Mouse (Mus musculus) natural killer cell, adult 2 months (primary cell): ENCODE data around the gene Tas1r1.
"Not testable (repeated sequence)": the region's sequence is repeated elsewhere in the genome, so short reads cannot be mapped to it uniquely, and the experiment has no call there.

Source experiments
- DNase-seq, 2 experiments: peaks; one replicate each; pipeline ENCODE4 v3.0.0; 2022; ENCODE audit warnings: low spot score in 2 of 2

The Tas1r1 gene

GRCm38 (mm10) chr4:152044609-152045008 is 6.2 kb upstream of the Tas1r1 start:
- DNase-seq, result no peak

- DNase-seq, result no peak
Measured at GRCm38 (mm10) chr4:152043171-152043570, 4.8 kb upstream of the Tas1r1 start.

- peak in 1 of 2 experiments; percentile 18 for DNase-seq
Measured at GRCm38 (mm10) chr4:152041924-152042641, 3.7 kb upstream of the Tas1r1 start.

GRCm38 (mm10) chr4:152039831-152040310 is 1.5 kb upstream of the Tas1r1 start:
- DNase-seq, result no peak

- peak; percentile 91 to 94 for DNase-seq
Measured at GRCm38 (mm10) chr4:152038985-152039830, 840 bp upstream of the Tas1r1 start, which contains the start of gene Nol9. Gene Nol9, plus strand, starts transcription at chr4:152039321.

- not testable (repeated sequence) for DNase-seq
Measured at GRCm38 (mm10) chr4:152036464-152036863, 1.9 kb downstream of the Tas1r1 start.

- no peak for DNase-seq
Measured at GRCm38 (mm10) chr4:152032922-152033321, 5.4 kb downstream of the Tas1r1 start.

GRCm38 (mm10) chr4:152029997-152030396 is 8.4 kb downstream of the Tas1r1 start:
- DNase-seq, result no peak

GRCm38 (mm10) chr4:152029087-152029486 is 9.3 kb downstream of the Tas1r1 start:
- DNase-seq, result peak in 1 of 2 experiments; percentile 26

GRCm38 (mm10) chr4:152028456-152028855 is 9.9 kb downstream of the Tas1r1 start:
- DNase-seq, result no peak

- peak; percentile 90 to 91 for DNase-seq
Measured at GRCm38 (mm10) chr4:152027524-152027923, 10.8 kb downstream of the Tas1r1 start, which contains the start of gene Zbtb48. Gene Zbtb48, minus strand, starts transcription at chr4:152027671.

GRCm38 (mm10) chr4:152026751-152027508 is 11.4 kb downstream of the Tas1r1 start:
- no peak for DNase-seq

GRCm38 (mm10) chr4:152024525-152024924 is 13.8 kb downstream of the Tas1r1 start:
- DNase-seq, result no peak

GRCm38 (mm10) chr4:152022506-152022905 is 15.9 kb downstream of the Tas1r1 start:
- DNase-seq, result no peak

GRCm38 (mm10) chr4:152021568-152022097 is 16.7 kb downstream of the Tas1r1 start:
- DNase-seq, result no peak

- no peak for DNase-seq
Measured at GRCm38 (mm10) chr4:152020024-152020423, 18.3 kb downstream of the Tas1r1 start.

- no peak for DNase-seq
Measured at GRCm38 (mm10) chr4:152019073-152019472, 19.3 kb downstream of the Tas1r1 start.

GRCm38 (mm10) chr4:152013036-152013813 is 25.1 kb downstream of the Tas1r1 start:
- no peak for DNase-seq

GRCm38 (mm10) chr4:152012109-152012508 is 26.3 kb downstream of the Tas1r1 start:
- no peak for DNase-seq

GRCm38 (mm10) chr4:152011171-152011760 is 27.1 kb downstream of the Tas1r1 start:
- no peak for DNase-seq
